Mouse (Mus musculus) CD4-positive, CD25-positive, alpha-beta regulatory T cell, adult 4 months (primary cell): ENCODE results near the gene Trio. TPM values are rescaled to one million over a fixed set of nuclear protein-coding genes. Genes with fewer than 3 reads are reported as not detected.
A peak's percentile ranks its signal among the peaks of the same experiment; 100 is the strongest.
"Not testable (repeated sequence)": the region's sequence is repeated elsewhere in the genome, so short reads cannot be mapped to it uniquely, and the experiment has no call there.

Source experiments
- ATAC-seq: one replicate; pipeline ENCODE4 v1.8.0; 2017
- polyA plus RNA-seq, 2 experiments: library from polyadenylated mRNA; unstranded; fragments of 100-300 nt; shearing (Covaris generic); gene quantifications; one replicate each; pipeline ENCODE4 v1.2.1; 2017

Gene Trio
- polyA plus RNA-seq, 2 experiments from 2014 or later, result 9.1 to 11.7 TPM

GRCm38 (mm10) chr15:27759890-27760289 is 265.8 kb downstream of the Trio start:
- no peak for ATAC-seq

GRCm38 (mm10) chr15:27758680-27759079 is 267.0 kb downstream of the Trio start:
- ATAC-seq, result no peak

- ATAC-seq, result no peak
Measured at GRCm38 (mm10) chr15:27756426-27756825, 269.2 kb downstream of the Trio start.

- ATAC-seq, result no peak
Measured at GRCm38 (mm10) chr15:27754571-27755260, 270.9 kb downstream of the Trio start.

- no peak for ATAC-seq
Measured at GRCm38 (mm10) chr15:27753923-27754322, 271.7 kb downstream of the Trio start.

GRCm38 (mm10) chr15:27752677-27753342 is 272.8 kb downstream of the Trio start:
- ATAC-seq, result no peak

- ATAC-seq, result peak; percentile 93
Measured at GRCm38 (mm10) chr15:27751612-27752405, 273.8 kb downstream of the Trio start.

- no peak for ATAC-seq
Measured at GRCm38 (mm10) chr15:27748739-27749138, 276.9 kb downstream of the Trio start.

- ATAC-seq, result no peak
Measured at GRCm38 (mm10) chr15:27747512-27747911, 278.1 kb downstream of the Trio start.

GRCm38 (mm10) chr15:27744995-27745394 is 280.7 kb downstream of the Trio start:
- ATAC-seq, result no peak

- ATAC-seq, result no peak
Measured at GRCm38 (mm10) chr15:27740080-27740479, 285.6 kb downstream of the Trio start.

- no peak for ATAC-seq
Measured at GRCm38 (mm10) chr15:27731818-27732217, 293.8 kb downstream of the Trio start.

- peak; percentile 51 for ATAC-seq
Measured at GRCm38 (mm10) chr15:27726228-27726627, 299.4 kb downstream of the Trio start.

GRCm38 (mm10) chr15:27724796-27725680 is 300.6 kb downstream of the Trio start:
- peak; percentile 44 for ATAC-seq

GRCm38 (mm10) chr15:27724298-27724697 is 301.4 kb downstream of the Trio start:
- ATAC-seq, result peak; percentile 77

- no peak for ATAC-seq
Measured at GRCm38 (mm10) chr15:27723746-27724145, 301.9 kb downstream of the Trio start.

- ATAC-seq, result not testable (repeated sequence)
Measured at GRCm38 (mm10) chr15:27720297-27720696, 305.4 kb downstream of the Trio start.

GRCm38 (mm10) chr15:27718668-27719067 is 307.0 kb downstream of the Trio start:
- no peak for ATAC-seq

- peak; percentile 100 for ATAC-seq
Measured at GRCm38 (mm10) chr15:27715331-27715730, 310.3 kb downstream of the Trio start.

GRCm38 (mm10) chr15:27710698-27711097 is 314.9 kb downstream of the Trio start:
- no peak for ATAC-seq

GRCm38 (mm10) chr15:27708968-27709612 is 316.6 kb downstream of the Trio start:
- ATAC-seq, result peak; percentile 56

- ATAC-seq, result no peak
Measured at GRCm38 (mm10) chr15:27708499-27708898, 317.1 kb downstream of the Trio start.
